Mouse (Mus musculus): ENCODE results near the gene 9230112D13Rik. TPM values are rescaled to one million over a fixed set of nuclear protein-coding genes. Genes with fewer than 3 reads are reported as not detected.
A peak's percentile ranks its signal among the peaks of the same experiment; 100 is the strongest.

9230112D13Rik gene
- total and polyA plus RNA-seq, 3 experiments: not detected

DNA sequence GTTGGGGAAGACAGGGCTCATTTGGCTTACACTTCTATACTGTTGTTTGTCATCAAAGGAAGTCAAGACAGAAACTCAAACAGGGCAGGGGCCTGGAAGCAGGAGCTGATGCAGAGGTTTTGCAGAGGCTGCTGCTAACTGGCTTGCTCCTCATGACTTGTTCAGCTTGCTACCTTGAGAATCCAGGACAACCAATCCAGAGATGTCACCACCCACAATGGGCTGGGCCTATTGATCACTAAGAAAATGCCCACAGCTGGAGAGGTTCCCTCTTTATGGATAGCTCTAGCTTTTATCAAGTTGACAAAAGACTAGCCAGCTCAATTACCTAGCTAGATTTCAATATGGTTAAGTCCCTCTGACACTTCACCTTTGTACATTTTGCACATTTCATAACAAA lies 51.0 kb downstream of the 9230112D13Rik start:
- Histone ChIP-seq H3K4me3 (ENCODE audit: control insufficient read depth in 1 of 2, insufficient read depth in 1 of 2, low read depth in 2 of 2, low read length in 2 of 2) (no peak overlapping the region), H3K4me1 (ENCODE audit: control insufficient read depth in 1 of 2, insufficient read depth in 2 of 2, low read length in 2 of 2) (no peaks in the 10 kb centered on the region), H3K9me3 (replicated peaks; ENCODE audit: insufficient read depth, low read length) (no peaks in the 10 kb centered on the region), H3K27ac (ENCODE audit: control insufficient read depth, low read depth, low read length) (no peak overlapping the region), H3K9ac (ENCODE audit: control insufficient read depth, low read depth, low read length, poor library complexity, severe bottlenecking) (no peak overlapping the region), H3K36me3 (ENCODE audit: control insufficient read depth in 1 of 2, insufficient read depth in 2 of 2, low read length in 2 of 2) (peaks cover 0 to 2% of the 10 kb centered on the region in 2 experiments; a peak in 1 of 4 replicates), H3K79me2 (ENCODE audit: control insufficient read depth, insufficient read depth, low read length, poor library complexity) (no peaks in the 10 kb centered on the region), H3K27me3 (ENCODE audit: control insufficient read depth in 1 of 2, insufficient read depth in 2 of 2, low read length in 2 of 2) (no peaks in the 10 kb centered on the region; a peak in 1 of 4 replicates)
- TF ChIP-seq RAD21 (IDR thresholded peaks at IDR 0.05; ENCODE audit: low read depth, low read length) (no peak), ZMIZ1 (IDR thresholded peaks at IDR 0.05; ENCODE audit: low read depth, low read length) (no peak), USF2 (IDR thresholded peaks at IDR 0.05; ENCODE audit: borderline replicate concordance in 1 of 2, insufficient read depth in 1 of 2, low read depth in 1 of 2, low read length in 2 of 2) (no peak)
- DNase-seq (ENCODE audit: low read depth, low spot score): peak; percentile 11

DNA sequence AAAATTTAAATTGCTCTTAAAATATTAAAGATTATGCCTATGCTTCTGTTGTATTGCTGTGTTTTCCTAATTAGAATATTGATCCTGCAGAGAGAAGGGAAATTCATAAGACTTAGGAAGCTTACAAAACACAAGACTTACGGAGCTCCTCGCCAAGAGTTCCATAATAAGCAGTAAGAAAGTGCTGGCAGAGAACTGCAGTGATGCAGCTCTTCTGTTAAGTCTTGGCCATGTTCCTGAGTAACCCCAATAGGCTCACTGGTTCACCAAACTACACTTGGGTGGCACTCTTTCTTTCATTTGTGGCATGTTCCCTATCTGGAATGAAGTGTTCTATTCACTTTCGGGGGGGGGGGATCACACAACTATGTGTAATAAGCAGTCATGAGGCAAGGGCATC lies 56.3 kb downstream of the 9230112D13Rik start:
- H3K27me3 ChIP-seq (ENCODE audit: control insufficient read depth in 1 of 2, insufficient read depth in 2 of 2, low read length in 2 of 2): no peaks in the 10 kb centered on the region; a peak in 1 of 4 replicates
- DNase-seq (ENCODE audit: low read depth, low spot score): no peak
- TF ChIP-seq GABPA (IDR thresholded peaks at IDR 0.05; ENCODE audit: low read depth, low read length) (no peak), ZNF384 (IDR thresholded peaks at IDR 0.05; ENCODE audit: low read depth, low read length) (no peak), TAL1 (IDR thresholded peaks at IDR 0.05; ENCODE audit: low read length) (no peak), SMC3 (IDR thresholded peaks at IDR 0.05; ENCODE audit: low read depth, low read length) (no peak), ETS1 (IDR thresholded peaks at IDR 0.05; ENCODE audit: low read depth, low read length) (no peak), TBP (IDR thresholded peaks at IDR 0.05; ENCODE audit: low read depth, low read length) (no peak), EP300 (IDR thresholded peaks at IDR 0.05; ENCODE audit: low read depth in 1 of 2, low read length in 2 of 2) (no peak), NRF1 (IDR thresholded peaks at IDR 0.05; ENCODE audit: insufficient read depth, low read depth, low read length, poor library complexity, severe bottlenecking) (no peak), POLR2AphosphoS2 (IDR thresholded peaks at IDR 0.05; ENCODE audit: low read length) (no peak), MEF2A (IDR thresholded peaks at IDR 0.05; ENCODE audit: extremely low read depth, insufficient replicate concordance, low read depth, low read length, poor library complexity, severe bottlenecking) (no peak), ZMIZ1 (IDR thresholded peaks at IDR 0.05; ENCODE audit: low read depth, low read length) (no peak), BHLHE40 (IDR thresholded peaks at IDR 0.05; ENCODE audit: borderline replicate concordance, low read depth, low read length) (no peak), RAD21 (IDR thresholded peaks at IDR 0.05; ENCODE audit: low read depth, low read length) (no peak), ZKSCAN1 (IDR thresholded peaks at IDR 0.05; ENCODE audit: low read depth, low read length) (no peak), TCF12 (IDR thresholded peaks at IDR 0.05; ENCODE audit: low read depth, low read length) (no peak)
- H3K9me3 ChIP-seq (replicated peaks; ENCODE audit: insufficient read depth, low read length): no peaks in the 10 kb centered on the region
- H3K79me2 ChIP-seq (ENCODE audit: control insufficient read depth, insufficient read depth, low read length, poor library complexity): no peaks in the 10 kb centered on the region
- no peak overlapping the region for H3K4me3 ChIP-seq (ENCODE audit: control insufficient read depth in 1 of 2, insufficient read depth in 1 of 2, low read depth in 2 of 2, low read length in 2 of 2)
- no peak overlapping the region for H3K27ac ChIP-seq (ENCODE audit: control insufficient read depth, low read depth, low read length)
- no peak overlapping the region for H3K9ac ChIP-seq (ENCODE audit: control insufficient read depth, low read depth, low read length, poor library complexity, severe bottlenecking)
- no peaks in the 10 kb centered on the region for H3K4me1 ChIP-seq (ENCODE audit: control insufficient read depth in 1 of 2, insufficient read depth in 2 of 2, low read length in 2 of 2)
- peaks cover 0 to 2% of the 10 kb centered on the region in 2 experiments; a peak in 1 of 4 replicates for H3K36me3 ChIP-seq (ENCODE audit: control insufficient read depth in 1 of 2, insufficient read depth in 2 of 2, low read length in 2 of 2)

Other genes with a start within 250 kb of the 9230112D13Rik start
- gene Shld2, start 212.3 kb downstream of the 9230112D13Rik start, total RNA-seq (2012; rRNA removed): 7.9 and 9.2 TPM in 2 replicates
- gene Shld2, start 212.3 kb downstream of the 9230112D13Rik start, polyA plus RNA-seq (2012; ENCODE audit: insufficient read depth in 1 of 2, insufficient read length in 2 of 2, low read depth in 1 of 2, low replicate concordance in 2 of 2, missing spikeins in 1 of 2): 1 to 10 TPM in 1 of 2 experiments, not detected in 1; 7.0 TPM
- gene Glud1, start 212.1 kb downstream of the 9230112D13Rik start, total RNA-seq (2012; rRNA removed): 92.3 and 99.9 TPM in 2 replicates
- gene Glud1, start 212.1 kb downstream of the 9230112D13Rik start, polyA plus RNA-seq (2012; ENCODE audit: insufficient read depth in 1 of 2, insufficient read length in 2 of 2, low read depth in 1 of 2, low replicate concordance in 2 of 2, missing spikeins in 1 of 2): 100 to 1,000 TPM in 1 of 2 experiments, 10 to 100 TPM in 1; 57.1 to 125 TPM
- not detected in 2 replicates for gene Fam25c, start 167.4 kb downstream of the 9230112D13Rik start, total RNA-seq (2012; rRNA removed)
- gene Fam25c, start 167.4 kb downstream of the 9230112D13Rik start, polyA plus RNA-seq (2012; ENCODE audit: insufficient read depth in 1 of 2, insufficient read length in 2 of 2, low read depth in 1 of 2, low replicate concordance in 2 of 2, missing spikeins in 1 of 2): not detected
- gene Sncg, start 148.0 kb downstream of the 9230112D13Rik start, total RNA-seq (2012; rRNA removed): not detected in 2 replicates
- gene Sncg, start 148.0 kb downstream of the 9230112D13Rik start, polyA plus RNA-seq (2012; ENCODE audit: insufficient read depth in 1 of 2, insufficient read length in 2 of 2, low read depth in 1 of 2, low replicate concordance in 2 of 2, missing spikeins in 1 of 2): not detected
- 0.08 TPM in 1 of 2 replicates, not detected in the other for gene Mmrn2, start 147.3 kb downstream of the 9230112D13Rik start, total RNA-seq (2012; rRNA removed)
- gene Mmrn2, start 147.3 kb downstream of the 9230112D13Rik start, polyA plus RNA-seq (2012; ENCODE audit: insufficient read depth in 1 of 2, insufficient read length in 2 of 2, low read depth in 1 of 2, low replicate concordance in 2 of 2, missing spikeins in 1 of 2): under 1 TPM in 1 of 2 experiments, not detected in 1; 0.03 TPM
- gene Bmpr1a, start 19.5 kb downstream of the 9230112D13Rik start, total RNA-seq (2012; rRNA removed): 3.1 and 3.6 TPM in 2 replicates
- 1 to 10 TPM in 1 of 2 experiments, not detected in 1; 3.1 TPM for gene Bmpr1a, start 19.5 kb downstream of the 9230112D13Rik start, polyA plus RNA-seq (2012; ENCODE audit: insufficient read depth in 1 of 2, insufficient read length in 2 of 2, low read depth in 1 of 2, low replicate concordance in 2 of 2, missing spikeins in 1 of 2)
- gene Ldb3, start 65.9 kb upstream of the 9230112D13Rik start, total RNA-seq (2012; rRNA removed): not detected in 2 replicates
- gene Ldb3, start 65.9 kb upstream of the 9230112D13Rik start, polyA plus RNA-seq (2012; ENCODE audit: insufficient read depth in 1 of 2, insufficient read length in 2 of 2, low read depth in 1 of 2, low replicate concordance in 2 of 2, missing spikeins in 1 of 2): under 1 TPM in 1 of 2 experiments, not detected in 1; 0.01 TPM
- not detected in 2 replicates for gene Opn4, start 77.3 kb upstream of the 9230112D13Rik start, total RNA-seq (2012; rRNA removed)
- not detected for gene Opn4, start 77.3 kb upstream of the 9230112D13Rik start, polyA plus RNA-seq (2012; ENCODE audit: insufficient read depth in 1 of 2, insufficient read length in 2 of 2, low read depth in 1 of 2, low replicate concordance in 2 of 2, missing spikeins in 1 of 2)
- 100 and 111 TPM in 2 replicates for gene Wapl, start 151.1 kb upstream of the 9230112D13Rik start, total RNA-seq (2012; rRNA removed)
- gene Wapl, start 151.1 kb upstream of the 9230112D13Rik start, polyA plus RNA-seq (2012; ENCODE audit: insufficient read depth in 1 of 2, insufficient read length in 2 of 2, low read depth in 1 of 2, low replicate concordance in 2 of 2, missing spikeins in 1 of 2): 100 to 1,000 TPM in 1 of 2 experiments, 10 to 100 TPM in 1; 80.4 to 221 TPM